Mouse (Mus musculus) layer of hippocampus, postnatal 10 days (tissue): ENCODE measurements around the gene Rnf40. TPM values are rescaled to one million over a fixed set of nuclear protein-coding genes. Genes with fewer than 3 reads are reported as not detected.
A peak's percentile ranks its signal among the peaks of the same experiment; 100 is the strongest.

Source experiments
- DNase-seq, 2 experiments: peaks; one replicate each; pipeline ENCODE4 v3.0.0; 2021; ENCODE audit warnings: low spot score in 2 of 2
- long read RNA-seq: library from polyadenylated mRNA; stranded (forward); transcript quantifications from one replicate; pipeline ENCODE4 v2.0.0, GENCODE M21; 2023
- total RNA-seq, 2 experiments: library from RNA; stranded (reverse); gene quantifications; 2 replicates each; pipeline ENCODE4 v1.2.3; 2021

The Rnf40 gene
- total RNA-seq, result 10 to 100 TPM; 70.6 to 71.3 TPM
- long read RNA-seq, full-length matches to known transcripts, result 29 of 44 reads
- long read RNA-seq, partial matches to known transcripts, result 7 of 44 reads
- long read RNA-seq, other reads (novel, unspliced or antisense), result 8 of 44 reads

DNA sequence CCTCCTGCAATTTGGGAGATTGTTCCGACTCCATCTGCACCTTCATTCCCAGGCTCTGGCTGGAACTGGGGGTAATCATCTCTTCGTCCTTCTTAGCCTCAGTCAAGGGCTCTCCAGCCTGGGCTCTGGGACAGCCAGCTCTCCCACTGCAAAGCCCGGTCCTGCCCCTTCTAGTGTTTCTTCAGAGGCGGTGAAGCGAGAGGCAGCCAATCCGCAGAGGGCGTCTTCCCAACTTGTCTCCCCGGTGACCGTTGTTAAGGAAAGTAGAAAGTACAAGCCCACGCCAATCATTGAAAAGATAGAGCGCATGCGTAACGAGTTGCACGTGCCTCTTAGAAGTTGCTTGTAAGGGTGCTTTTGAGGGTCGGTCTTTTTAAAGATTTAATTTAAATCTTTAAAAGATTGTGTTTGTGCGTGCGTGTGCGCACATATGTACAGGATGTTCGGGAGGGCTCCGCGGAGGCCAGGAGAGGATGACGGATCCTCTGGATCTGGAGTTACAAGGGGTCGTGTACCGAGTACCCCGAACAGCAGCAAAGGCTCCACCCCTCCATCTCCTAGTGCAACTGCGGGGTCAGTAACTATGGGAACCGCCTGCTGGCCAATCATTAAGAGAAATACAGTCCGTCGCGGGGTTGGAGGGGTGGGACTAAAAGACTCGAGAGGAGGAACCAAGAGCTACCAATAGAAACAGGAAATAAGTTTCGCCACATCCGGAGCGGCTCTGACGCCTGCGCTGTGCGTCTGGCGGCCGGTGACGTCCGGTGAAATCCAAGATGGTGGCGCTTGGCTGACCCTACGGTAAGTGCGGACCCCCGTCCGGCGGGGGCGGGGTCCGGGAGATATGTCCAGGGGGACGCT lies at the start of gene Rnf40, which contains the start of gene Ccdc189:
Gene Rnf40, plus strand, starts transcription at position 757 of the 861 bp plus-strand sequence.
Gene Ccdc189, minus strand, starts transcription at position 585 of the 861 bp plus-strand sequence.
- DNase-seq, result peak; percentile 89 to 91

DNA sequence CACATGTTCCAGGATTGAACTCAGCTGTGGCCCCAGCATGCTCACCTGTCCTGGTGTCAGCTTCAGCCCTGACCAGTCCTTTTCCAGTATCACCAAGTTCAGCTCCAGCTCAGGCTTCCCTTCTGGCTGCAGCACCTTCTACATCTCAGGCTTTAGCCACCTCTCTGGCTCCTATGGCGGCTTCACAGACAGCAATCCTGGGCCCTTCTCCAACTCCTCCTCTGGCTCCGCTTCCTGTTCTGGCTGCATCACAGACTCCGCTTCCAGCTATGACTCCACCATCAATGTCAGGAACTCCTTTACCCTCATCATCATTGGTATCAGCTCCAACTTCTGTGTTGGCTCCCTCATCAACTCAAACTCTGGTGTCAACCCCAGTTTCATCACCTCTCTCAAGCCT lies 46.9 kb upstream of the Rnf40 start:
- no peak for DNase-seq

DNA sequence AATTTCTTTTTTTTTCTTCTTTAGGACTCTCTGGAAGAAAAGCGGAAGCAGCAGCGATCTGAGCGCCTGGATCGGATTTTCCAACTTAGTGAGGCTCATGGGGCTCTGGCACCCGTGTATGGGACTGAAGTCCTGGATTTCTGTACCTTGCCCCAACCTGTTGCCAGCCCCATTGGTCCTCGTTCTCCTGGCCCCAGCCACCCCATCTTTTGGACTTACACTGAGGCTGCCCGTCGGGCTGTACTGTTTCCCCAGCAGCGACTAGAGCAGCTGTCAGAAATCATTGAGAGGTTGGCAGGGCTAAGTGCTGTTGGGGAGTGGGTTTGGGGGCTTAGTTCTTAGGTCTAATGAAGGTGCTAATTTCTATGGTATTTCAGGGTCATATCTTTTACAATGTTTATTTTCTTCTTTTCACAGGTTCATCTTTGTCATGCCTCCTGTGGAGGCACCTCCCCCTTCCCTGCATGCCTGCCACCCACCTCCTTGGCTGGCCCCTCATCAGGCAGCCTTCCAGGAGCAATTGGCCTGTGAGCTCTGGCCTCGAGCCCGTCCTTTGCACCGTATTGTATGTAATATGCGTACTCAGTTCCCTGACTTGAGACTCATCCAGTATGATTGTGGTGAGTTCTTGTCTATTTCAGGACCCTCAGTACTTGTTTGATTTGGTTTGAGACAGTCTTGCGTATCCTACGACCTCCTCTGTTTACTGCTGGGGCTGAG lies 39.3 kb upstream of the Rnf40 start:
- peak; percentile 51 to 59 for DNase-seq

DNA sequence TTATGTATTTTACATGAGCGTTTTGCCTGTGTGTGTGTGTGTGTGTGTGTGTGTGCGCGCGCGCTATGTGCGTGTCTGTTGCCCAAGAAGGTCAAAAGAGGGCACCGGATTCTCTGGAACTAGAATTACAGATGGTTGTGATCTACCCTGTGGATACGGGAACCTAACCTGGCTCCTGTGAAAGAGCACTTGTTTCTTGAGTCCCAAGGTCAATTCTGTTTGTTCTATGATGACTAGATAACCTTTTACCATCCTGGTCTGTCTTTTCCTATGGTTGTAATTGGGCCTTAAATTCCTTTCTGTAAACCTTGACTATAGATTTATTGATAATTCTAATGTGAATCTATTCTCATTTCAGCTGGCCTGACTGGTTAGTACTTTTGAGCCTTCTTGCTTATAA lies 37.0 kb upstream of the Rnf40 start:
- no peak for DNase-seq

DNA sequence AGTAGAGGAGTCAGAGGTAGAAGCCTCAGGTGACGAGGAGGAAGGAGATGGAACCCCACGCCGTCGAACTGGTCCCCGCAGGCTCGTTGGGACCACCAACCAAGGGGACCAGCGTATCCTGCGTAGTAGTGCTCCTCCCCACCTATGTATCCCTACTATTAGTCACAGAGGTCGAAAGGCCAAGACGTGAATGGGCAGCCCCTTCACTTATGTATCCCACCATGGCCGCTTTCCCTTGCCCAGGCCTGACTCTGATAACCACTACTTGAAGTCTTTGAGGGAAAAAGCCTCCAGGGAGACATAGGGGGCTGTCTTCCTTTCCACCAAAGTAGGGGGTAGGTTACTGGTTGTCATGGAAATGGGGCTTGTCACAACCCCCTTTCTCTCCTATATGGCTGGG lies 28.0 kb upstream of the Rnf40 start:
- DNase-seq, result no peak

DNA sequence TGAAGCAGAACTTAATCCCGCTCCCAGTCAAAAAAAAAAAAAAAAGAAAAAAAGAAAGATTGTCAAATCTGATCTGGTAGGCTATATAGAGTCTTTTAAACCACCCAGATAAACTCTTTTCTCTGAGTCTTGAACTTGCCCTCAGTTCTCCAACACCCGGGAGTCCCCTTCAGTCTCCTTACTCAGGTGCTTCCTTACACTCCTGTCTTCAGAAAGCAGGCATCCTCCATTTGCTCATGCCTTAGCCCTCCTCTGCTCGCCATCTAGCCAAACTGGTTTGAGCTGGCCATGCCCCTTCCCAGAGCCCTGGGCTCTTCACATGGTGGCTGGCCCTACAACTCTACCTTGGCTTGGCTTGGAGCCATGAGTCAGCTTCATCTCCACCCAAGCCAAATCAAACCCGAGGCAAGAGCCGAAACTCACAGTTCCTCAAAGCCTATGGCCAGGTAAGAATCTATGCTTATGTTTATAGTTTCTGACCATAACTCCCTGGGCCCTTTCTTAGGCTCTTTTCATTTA lies 27.2 kb upstream of the Rnf40 start, which contains the start of gene Tmem265:
Gene Tmem265, plus strand, starts transcription at position 51 of the 519 bp plus-strand sequence.
- no peak for DNase-seq

DNA sequence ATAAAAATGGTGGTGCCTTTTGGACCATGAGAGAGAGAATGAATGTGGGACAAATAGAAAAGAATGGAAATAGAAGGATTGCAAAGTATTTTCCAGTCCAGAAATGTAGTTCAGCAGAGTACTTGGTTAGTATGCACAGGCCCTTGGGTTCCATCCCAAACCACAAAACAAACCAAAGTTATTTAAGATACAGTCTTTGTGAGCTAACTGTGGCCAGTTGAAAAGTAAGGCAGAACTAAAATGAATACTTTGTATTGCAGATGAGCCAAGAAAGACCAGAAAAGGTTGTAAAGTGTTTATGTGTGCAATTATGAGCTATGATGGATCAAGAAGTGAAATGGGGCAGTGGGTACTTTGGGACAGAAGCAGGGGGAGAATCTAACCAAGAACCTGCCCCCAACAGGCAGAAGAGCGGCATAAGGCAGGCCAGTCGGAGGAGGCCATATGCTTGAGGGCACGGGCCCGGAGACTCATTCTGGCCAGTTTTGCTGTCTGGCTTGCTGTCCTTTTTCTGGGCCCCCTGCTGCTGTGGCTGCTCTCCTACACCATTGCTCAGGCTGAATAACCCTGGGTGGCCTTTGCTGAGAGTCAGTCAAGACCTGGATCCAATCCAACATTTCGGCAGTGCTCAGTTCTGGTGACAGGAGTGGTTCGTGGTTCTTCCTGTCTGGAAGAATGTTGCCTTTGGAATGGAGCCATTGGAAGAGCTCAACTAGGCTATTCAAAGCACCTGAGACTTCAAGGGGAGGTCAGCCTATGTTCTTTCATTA lies 24.0 kb upstream of the Rnf40 start:
- no peak for DNase-seq

DNA sequence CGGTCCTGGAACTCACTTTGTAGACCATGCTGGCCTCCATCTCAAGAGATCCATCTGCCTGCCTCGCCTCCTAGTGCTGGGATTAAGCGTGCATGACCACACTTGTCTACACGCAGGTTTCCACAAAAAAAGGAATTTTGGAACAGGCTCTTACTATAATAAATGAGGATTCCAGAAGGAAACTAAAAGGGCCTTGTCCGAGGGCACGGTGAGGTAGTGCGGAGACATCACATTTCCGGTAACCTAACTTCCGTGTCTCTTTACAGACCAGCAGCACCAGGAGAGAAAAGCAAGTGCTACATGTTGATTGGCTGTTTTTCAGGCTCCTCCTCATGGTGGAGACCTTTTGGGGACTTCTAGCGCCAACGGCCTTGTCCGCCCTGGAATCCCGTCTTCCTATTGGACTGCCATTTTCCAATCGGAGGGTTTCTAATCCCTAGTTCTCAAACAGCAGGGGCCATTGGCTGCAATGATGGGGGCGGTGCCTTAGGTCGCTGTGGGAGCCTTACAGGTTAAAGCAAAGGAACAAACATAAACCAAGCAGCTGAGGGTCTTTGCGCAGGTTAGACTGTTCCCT lies 15.6 kb upstream of the Rnf40 start, which contains the start of gene Phkg2:
Gene Phkg2, plus strand, starts transcription at position 446 of the 577 bp plus-strand sequence.
- DNase-seq, result peak; percentile 85 to 88

DNA sequence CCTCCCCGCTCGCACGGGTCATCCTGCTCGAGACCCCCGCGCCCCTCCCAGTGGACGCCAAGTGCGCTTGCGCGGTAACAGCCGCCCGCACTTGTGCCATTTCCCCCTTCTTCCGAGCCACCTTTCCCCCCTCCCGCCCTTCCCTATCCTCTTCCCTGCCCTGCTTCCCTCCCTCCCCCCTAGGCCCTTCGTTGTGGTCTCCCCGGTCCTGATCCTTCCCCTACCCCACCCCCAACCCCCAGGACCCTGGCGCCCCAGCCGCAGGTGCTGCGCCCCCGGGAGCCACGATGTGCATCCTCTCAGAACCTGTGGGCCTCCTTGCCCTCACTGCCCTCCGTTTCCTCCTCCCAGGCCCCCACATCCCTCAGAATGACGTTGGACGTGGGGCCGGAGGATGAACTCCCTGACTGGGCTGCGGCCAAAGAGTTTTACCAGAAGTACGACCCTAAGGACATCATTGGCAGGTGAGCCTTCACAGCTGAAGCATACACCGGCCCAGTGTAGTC lies 15.0 kb upstream of the Rnf40 start:
- DNase-seq, result peak in 1 of 2 experiments; percentile 16

DNA sequence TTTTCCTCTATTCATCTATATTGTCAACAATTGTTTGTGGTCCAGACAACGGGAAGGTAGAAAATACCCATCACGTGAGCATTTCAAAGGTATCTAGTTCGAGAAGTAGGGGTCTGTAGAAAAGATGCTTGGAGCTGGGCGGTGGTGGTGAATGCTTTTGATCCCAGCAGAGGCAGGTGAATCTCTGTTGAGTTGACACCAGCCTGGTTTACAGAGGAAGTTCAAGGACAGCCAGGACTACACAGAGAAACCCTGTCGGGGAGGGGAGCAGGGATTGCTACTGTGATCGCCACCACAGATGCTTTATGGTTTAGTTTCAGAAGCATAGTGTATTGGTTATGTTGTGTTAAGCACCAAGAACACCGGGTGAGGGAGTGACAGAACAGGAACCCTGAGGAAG lies 14.5 kb upstream of the Rnf40 start:
- DNase-seq, result no peak

DNA sequence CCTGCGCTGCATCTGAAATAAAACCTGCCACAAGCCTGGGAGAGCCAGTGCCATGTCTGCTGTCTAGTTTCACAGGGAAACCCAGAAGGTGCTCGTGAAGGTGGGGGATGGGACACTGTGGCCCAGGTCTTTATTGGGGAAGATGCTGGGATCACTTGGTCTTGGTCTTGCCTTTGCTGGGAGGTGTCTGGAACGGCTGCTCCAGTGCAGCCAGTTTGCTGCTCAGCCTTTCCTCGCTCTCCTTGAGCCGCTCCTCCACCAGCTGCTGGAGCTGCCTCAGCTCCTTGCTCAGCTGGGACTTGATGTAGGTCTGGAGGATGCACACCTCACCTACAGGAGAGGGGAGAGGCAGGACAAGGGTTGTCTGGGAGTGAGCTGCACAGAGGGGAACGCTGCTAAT lies 5.3 kb upstream of the Rnf40 start:
- no peak for DNase-seq

DNA sequence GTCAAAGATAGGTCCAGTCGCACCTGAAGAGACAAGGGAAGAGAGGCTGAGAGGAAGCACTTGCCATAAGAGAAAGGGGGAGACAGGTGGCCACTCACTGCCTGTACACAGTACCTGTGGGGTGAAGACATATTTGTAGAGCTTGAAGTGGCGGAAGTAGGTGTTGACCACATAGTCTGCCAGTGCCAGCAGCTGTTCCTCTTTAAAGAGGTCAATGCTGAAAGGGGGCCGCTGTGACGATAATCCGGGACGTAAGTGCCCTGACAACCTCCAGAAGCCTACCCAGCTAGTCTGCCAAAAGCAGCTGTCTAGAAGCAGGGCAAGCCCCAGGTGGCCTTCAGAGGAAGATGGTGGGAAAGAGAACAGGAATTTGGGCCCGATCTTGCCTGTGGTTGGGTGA lies 3.5 kb upstream of the Rnf40 start:
- no peak for DNase-seq

DNA sequence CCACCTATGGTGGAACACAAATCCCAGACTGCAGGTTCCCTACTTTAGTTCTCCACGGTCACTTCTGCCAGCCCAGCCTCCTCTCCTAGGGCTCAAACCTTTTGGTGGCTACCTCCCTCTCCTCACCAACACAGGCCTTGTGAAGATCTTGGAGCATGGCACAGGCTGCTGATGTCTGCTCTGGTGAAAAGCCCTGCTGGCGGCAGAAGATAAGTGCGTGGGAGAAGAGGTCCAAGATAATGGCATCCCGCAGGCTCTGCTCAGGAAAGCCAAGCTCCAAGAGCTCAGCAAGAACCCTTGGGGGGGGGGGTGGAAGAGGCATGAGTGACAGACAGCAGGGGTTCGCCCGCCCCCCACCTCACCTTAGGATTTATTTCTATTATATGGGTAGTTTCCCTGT lies 2.4 kb upstream of the Rnf40 start:
- no peak for DNase-seq

DNA sequence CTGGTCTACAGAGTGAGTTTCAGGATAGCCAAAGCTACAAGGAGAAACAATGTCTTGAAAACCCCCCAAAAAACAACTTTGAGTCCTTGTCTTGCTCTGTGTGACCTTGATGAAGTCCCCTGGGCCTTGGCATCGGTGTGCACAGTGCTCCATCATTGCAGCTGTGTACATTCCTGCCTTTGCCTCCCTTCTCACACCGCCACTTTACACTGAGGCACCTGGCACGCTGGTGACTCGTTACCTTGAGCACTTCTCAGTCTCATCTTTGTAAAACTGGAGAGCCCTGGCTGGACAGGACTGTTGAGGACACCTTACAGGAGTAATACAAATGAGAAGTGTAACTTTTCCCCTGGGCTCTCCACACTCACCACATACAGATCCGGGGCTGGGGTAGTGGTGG lies 1.4 kb upstream of the Rnf40 start:
- DNase-seq, result no peak

DNA sequence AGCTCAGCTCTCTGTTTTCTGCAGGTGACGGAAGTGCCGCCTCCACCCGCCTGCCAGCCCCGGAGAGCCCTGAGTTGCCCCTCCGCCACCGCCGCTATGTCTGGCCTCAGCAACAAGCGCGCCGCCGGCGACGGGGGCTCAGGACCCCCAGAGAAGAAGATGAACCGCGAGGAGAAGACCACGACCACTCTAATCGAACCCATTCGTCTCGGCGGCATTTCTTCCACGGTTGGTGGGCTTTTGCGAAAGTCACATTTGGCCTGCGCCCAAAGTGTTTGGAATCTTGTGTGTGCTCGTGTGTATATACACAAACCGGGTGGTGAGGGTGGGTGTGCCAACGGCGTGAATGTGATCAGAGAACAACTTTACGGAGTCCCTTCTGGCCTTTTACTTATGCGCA lies 334 bp downstream of the Rnf40 start:
- peak in 1 of 2 experiments; percentile 30 for DNase-seq

DNA sequence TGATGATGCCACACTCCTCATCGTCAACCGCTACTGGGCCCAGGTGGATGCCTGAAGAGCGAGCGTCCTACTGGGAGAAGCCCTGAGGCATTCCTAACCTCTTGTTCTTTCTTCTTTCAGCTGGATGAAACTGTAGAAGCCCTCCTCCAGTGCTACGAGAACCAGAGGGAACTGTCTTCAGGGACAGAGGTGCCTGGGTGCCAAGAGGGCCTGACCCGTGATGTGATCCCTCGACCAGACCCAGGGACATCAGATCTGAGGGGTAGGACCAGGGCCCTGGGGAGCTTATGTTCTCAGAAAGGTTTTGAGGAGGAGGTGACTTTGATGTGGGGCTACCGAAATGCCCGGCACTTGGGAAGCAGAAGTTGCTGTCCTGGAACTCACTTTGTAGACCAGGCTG lies 1.1 kb downstream of the Rnf40 start:
- no peak for DNase-seq

DNA sequence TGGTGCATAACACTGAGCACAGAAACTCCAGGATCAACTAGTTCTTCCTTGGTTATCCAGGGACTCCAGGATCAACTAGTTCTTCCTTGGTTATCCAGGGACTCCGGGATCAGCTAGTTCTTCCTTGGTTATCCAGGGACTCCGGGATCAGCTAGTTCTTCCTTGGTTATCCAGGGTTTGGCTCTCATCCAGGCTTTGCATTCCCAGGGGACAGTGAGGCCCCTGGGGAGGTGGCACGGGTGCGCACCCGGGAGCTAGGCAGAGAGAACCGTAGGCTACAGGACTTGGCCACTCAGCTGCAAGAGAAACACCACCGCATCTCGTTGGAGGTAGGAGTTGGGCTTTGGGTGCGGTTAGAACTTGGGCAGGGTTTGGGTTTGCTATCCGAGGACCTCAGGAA lies 2.5 kb downstream of the Rnf40 start:
- DNase-seq, result no peak

DNA sequence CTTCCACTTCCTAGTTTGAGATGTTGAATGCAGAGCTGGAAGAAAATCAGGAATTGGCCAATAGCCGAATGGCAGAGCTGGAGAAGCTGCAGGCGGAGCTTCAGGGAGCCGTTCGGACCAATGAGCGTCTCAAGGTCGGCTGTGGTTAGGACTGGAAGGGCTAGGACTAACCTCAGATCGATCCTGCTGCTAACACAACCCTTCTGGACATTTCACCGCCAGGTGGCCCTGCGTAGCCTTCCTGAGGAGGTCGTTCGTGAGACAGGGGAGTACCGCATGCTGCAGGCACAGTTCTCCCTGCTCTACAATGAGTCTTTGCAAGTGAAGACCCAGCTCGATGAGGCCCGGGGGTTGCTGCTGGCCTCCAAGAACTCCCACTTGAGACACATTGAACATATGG lies 4.0 kb downstream of the Rnf40 start:
- no peak for DNase-seq

DNA sequence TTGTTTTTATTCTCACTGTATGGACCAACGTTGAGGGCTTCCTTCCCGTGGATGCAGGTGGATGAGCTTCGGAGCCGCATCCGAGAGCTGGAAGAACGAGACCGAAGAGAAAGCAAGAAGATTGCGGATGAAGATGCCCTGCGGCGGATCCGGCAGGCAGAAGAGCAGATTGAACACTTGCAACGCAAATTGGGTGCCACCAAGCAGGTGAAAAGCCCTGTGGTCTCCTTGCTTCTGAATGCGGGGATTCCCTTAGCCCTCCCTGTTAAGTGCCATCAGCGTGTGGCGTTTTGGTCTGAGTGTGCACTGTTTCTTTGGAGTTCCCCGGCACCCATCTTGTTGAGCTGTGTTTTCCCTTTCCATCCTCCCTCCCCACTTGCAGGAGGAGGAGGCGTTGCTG lies 8.2 kb downstream of the Rnf40 start:
- DNase-seq, result no peak

DNA sequence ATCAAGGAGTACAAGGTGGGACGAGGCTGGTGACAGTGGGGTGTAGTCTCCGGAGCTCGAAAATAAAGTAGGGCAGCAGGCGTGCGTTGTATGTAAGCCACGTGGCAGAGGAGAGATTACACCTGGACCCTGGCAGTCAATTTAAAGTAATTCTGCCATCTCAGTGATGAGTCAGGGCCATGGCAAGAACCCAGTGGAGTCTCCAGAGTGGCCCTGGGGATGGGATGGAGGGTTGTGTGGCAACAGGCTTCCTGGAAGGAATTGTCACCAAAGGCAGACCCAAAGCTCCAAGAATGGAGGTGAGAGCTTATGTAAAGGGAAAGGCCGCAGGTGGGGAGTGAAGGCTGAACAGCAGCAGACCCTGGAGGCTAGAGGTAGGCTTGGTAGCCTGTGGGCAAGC lies 12.0 kb downstream of the Rnf40 start:
- no peak for DNase-seq
